Mouse (Mus musculus): ENCODE measurements around the gene Syt10.

DNA sequence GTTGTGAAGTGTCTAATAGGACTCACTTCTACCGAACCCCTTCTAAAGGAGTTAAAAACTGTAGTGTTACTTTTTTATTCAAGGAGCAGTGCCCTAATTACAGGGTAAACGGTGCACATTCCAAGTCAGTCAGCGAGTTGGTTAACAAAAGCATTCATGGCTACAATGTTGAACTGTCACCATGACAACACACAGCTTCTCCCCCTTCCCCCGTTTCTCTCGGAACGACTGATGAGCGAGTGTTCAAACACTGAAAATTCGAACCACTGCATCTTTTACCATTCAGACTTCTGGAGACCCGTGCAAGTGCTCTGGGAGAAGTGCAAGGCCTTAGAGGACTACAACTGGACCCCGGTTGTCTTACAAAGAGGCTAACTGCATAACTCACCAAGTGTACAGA lies 25.6 kb downstream of the Syt10 start:
- TF ChIP-seq GATA1 (IDR thresholded peaks at IDR 0.05; ENCODE audit: borderline replicate concordance, low read length) (no peak), FLI1 (IDR thresholded peaks at IDR 0.05; ENCODE audit: low read length) (no peak)

All from megakaryocyte, embryonic 14.5 days (primary cell).